7 mouse cellular contexts compared by ENCODE assay signal in genomic region chr2:151701231-151702145, GRCm38 (mm10). TPM values are rescaled to one million over a fixed set of nuclear protein-coding genes. Genes with fewer than 3 reads are reported as not detected.
DNase-seq lines count a peak whose midpoint lies in the region; ATAC-seq and TF ChIP-seq lines count a peak whose summit lies in the region.

Gene Tmem74b, plus strand, starts transcription at chr2:151702008.

- H3K4me2 ChIP-seq in heart, embryonic 16.5 days (ENCODE audit: low read depth, low read length): peak within 1 kb of the TSS; percentile 96

- intact Hi-C loops in gastrocnemius, postnatal 14 days (cut with DNase I; ENCODE audit: low total_unique reads): no loop called here

- no peak for DNase-seq in lung, adult 2 months
- DNase-seq in lung, postnatal 4 days: no peak
- DNase-seq in cerebellum, postnatal 36 days: peak; percentile 15 to 21
- DNase-seq in midbrain, embryonic 10.5 days (ENCODE audit: low spot score): no peak
- no peak for DNase-seq in gastrocnemius, postnatal 14 days
- DNase-seq in thymus, adult 18-20 months: no peak

- H3K4me3 ChIP-seq in lung, adult 2 months (replicated peaks; ENCODE audit: extremely low read depth, low read depth, low read length): peak within 1 kb of the TSS; percentile 28
- H3K4me3 ChIP-seq in heart, embryonic 16.5 days (ENCODE audit: low read length): peak within 1 kb of the TSS; percentile 68
- peak within 1 kb of the TSS; percentile 78 for H3K4me3 ChIP-seq in midbrain, embryonic 10.5 days

- peak within 1 kb of the TSS; percentile 80 for H3K9ac ChIP-seq in heart, embryonic 16.5 days (ENCODE audit: low read length)

- no peak for TF ChIP-seq CTCF in lung, adult 2 months (IDR thresholded peaks at IDR 0.05; ENCODE audit: insufficient read depth, low read length)

- no peaks in the 10 kb centered on the region; the same call in 1 of the 2 replicates for H3K4me1 ChIP-seq in lung, adult 2 months (ENCODE audit: control insufficient read depth, insufficient read depth, low read length)
- peaks cover 7% of the 10 kb centered on the region for H3K4me1 ChIP-seq in heart, embryonic 16.5 days (ENCODE audit: control insufficient read depth, insufficient read depth, low read length)
- peaks cover 25% of the 10 kb centered on the region for H3K4me1 ChIP-seq in midbrain, embryonic 10.5 days

- H3K27me3 ChIP-seq in heart, embryonic 16.5 days (ENCODE audit: control insufficient read depth, insufficient read depth, low read length): peaks cover 34% of the 10 kb centered on the region
- peaks cover 72% of the 10 kb centered on the region for H3K27me3 ChIP-seq in midbrain, embryonic 10.5 days (ENCODE audit: low read depth, poor library complexity, severe bottlenecking)

- H3K27ac ChIP-seq in heart, embryonic 16.5 days (ENCODE audit: low read length): no peak within 1 kb of the TSS
- H3K27ac ChIP-seq in midbrain, embryonic 10.5 days (replicated peaks): peak within 1 kb of the TSS; percentile 87

- no peak for TF ChIP-seq POLR2A in lung, adult 2 months (IDR thresholded peaks at IDR 0.05; ENCODE audit: borderline replicate concordance, extremely low read depth, low read depth, low read length)

- 9% methylated on average over 25 of the region's 25 CpGs for WGBS in lung, adult 2 months
- WGBS in heart, embryonic 16.5 days: 7% methylated on average over 25 of the region's 25 CpGs
- 3% methylated on average over 25 of the region's 25 CpGs for WGBS in midbrain, embryonic 10.5 days

- no peaks in the 10 kb centered on the region for H3K36me3 ChIP-seq in heart, embryonic 16.5 days (ENCODE audit: control insufficient read depth, insufficient read depth)
- H3K36me3 ChIP-seq in midbrain, embryonic 10.5 days: peaks cover under 1% of the 10 kb centered on the region; the same call in 1 of the 2 replicates

- ATAC-seq in heart, embryonic 16.5 days (replicated peaks; ENCODE audit: extremely low read depth, insufficient read depth, low FRiP score): no peak

- H3K9me3 ChIP-seq in heart, embryonic 16.5 days (replicated peaks; ENCODE audit: control insufficient read depth, low read length): no peaks in the 10 kb centered on the region
- no peaks in the 10 kb centered on the region for H3K9me3 ChIP-seq in midbrain, embryonic 10.5 days (replicated peaks)

RNA-seq across cellular contexts. Expression of gene Tmem74b, which starts in this region (rescaled TPM):
- polyA plus RNA-seq in lung, adult 2 months (2012; rRNA removed): 0.29 and 0.32 TPM in 2 replicates
- polyA plus RNA-seq in heart, embryonic 16.5 days (2015; fragmentation: Nextera tagmentation; extraction: Ambion mirVana): 3.1 and 3.2 TPM in 2 replicates
- 4.2 and 5.3 TPM in 2 replicates for polyA plus RNA-seq in midbrain, embryonic 10.5 days (2016; fragmentation: Nextera tagmentation; extraction: Ambion mirVana)
- total RNA-seq in gastrocnemius, postnatal 14 days (2021): 1 to 10 TPM in 1 of 2 experiments, under 1 TPM in 1; 0.66 to 1.1 TPM

Comparison
In these comparisons a context has a peak if more than half of its experiments do, and no peak if none do; other contexts are left out.
1. DNase-seq: peak in cerebellum, postnatal 36 days (2 of 2); none in lung, adult 2 months (single experiment), lung, postnatal 4 days (0 of 2), midbrain, embryonic 10.5 days (single experiment), gastrocnemius, postnatal 14 days (single experiment) and thymus, adult 18-20 months (0 of 2).
2. H3K4me3 ChIP-seq: peak in every context shown above with its lines; median percentile 78 in midbrain, embryonic 10.5 days; 68 in heart, embryonic 16.5 days; 28 in lung, adult 2 months.